Comparison of ENCODE assay signal across 8 mouse cellular contexts in the genomic region with DNA sequence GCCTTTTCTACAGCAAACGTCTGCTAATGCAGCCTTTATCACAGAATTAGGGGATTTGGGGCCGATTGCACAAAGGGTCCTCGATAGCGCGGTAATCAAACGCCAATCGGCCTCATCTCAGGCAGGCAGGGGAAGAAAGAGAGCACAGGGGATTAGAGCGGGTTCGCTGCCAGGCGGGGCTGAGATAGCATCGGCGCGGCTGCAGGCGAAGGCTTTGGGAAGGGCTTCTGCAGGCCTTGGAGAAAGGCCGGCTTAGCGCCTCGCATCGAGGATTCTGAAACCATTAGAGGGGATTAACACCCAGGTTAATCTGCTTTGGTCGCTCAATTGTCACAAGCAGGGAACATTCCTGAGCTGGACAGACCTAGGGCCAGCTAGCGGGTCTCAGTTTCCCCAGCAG. TPM values are rescaled to one million over a fixed set of nuclear protein-coding genes. Genes with fewer than 3 reads are reported as not detected.
A peak's percentile ranks its signal among the peaks of the same experiment; 100 is the strongest.
DNase-seq lines count a peak whose midpoint lies in the region; ATAC-seq and TF ChIP-seq lines count a peak whose summit lies in the region.

No protein-coding gene starts in this region.

- peaks cover 16% of the 10 kb centered on the region; the same call in 1 of the 2 replicates for H3K4me1 ChIP-seq in kidney, postnatal 0 days (replicated peaks; ENCODE audit: insufficient read depth, low read length)
- H3K4me1 ChIP-seq in forebrain, embryonic 12.5 days, result peaks cover 24% of the 10 kb centered on the region
- H3K4me1 ChIP-seq in liver, embryonic 11.5 days (replicated peaks; ENCODE audit: control insufficient read depth, insufficient read depth, low read length), result peaks cover 20% of the 10 kb centered on the region

- WGBS in kidney, postnatal 0 days, result 13% methylated on average over 20 of the region's 20 CpGs
- 3% methylated on average over 20 of the region's 20 CpGs for WGBS in forebrain, embryonic 12.5 days
- WGBS in liver, embryonic 11.5 days, result 14% methylated on average over 20 of the region's 20 CpGs

- no peak for DNase-seq in kidney, postnatal 0 days (ENCODE audit: low spot score)
- no peak for DNase-seq in kidney, postnatal 10 days
- no peak for DNase-seq in liver, embryonic 11.5 days (ENCODE audit: low spot score)
- DNase-seq in retina, postnatal 7 days (ENCODE audit: low read depth, low spot score), result peak; percentile 76
- DNase-seq in adipocyte (ENCODE audit: low spot score), result no peak
- no peak for DNase-seq in kidney, adult 9 months
- no peak for DNase-seq in testis, postnatal 14 days (ENCODE audit: low spot score)

- H3K9me3 ChIP-seq in kidney, postnatal 0 days (replicated peaks; ENCODE audit: low read length), result no peaks in the 10 kb centered on the region
- H3K9me3 ChIP-seq in forebrain, embryonic 12.5 days, result no peaks in the 10 kb centered on the region
- H3K9me3 ChIP-seq in liver, embryonic 11.5 days (ENCODE audit: control insufficient read depth, low read length), result no peaks in the 10 kb centered on the region

- peak overlapping the region; percentile 83; the same call in 1 of the 2 replicates for H3K4me2 ChIP-seq in kidney, postnatal 0 days (ENCODE audit: low read length)
- peak overlapping the region; percentile 96 for H3K4me2 ChIP-seq in forebrain, embryonic 12.5 days
- H3K4me2 ChIP-seq in liver, embryonic 11.5 days, result peak overlapping the region; percentile 98

- no peak overlapping the region for H3K27ac ChIP-seq in kidney, postnatal 0 days
- 0 out of 2 replicates have a peak overlapping the region, but pooled peaks have one; percentile 19 for H3K27ac ChIP-seq in forebrain, embryonic 12.5 days
- peak overlapping the region; percentile 94; the same call in 1 of the 2 replicates for H3K27ac ChIP-seq in liver, embryonic 11.5 days (ENCODE audit: low read depth, low read length)

- H3K9ac ChIP-seq in kidney, postnatal 0 days (ENCODE audit: low read depth, low read length), result peak overlapping the region; percentile 52; the same call in 1 of the 2 replicates
- H3K9ac ChIP-seq in forebrain, embryonic 12.5 days, result peak overlapping the region; percentile 67
- peak overlapping the region; percentile 30 for H3K9ac ChIP-seq in liver, embryonic 11.5 days (ENCODE audit: low read depth, low read length)

- no peak overlapping the region for H3K4me3 ChIP-seq in kidney, postnatal 0 days (replicated peaks; ENCODE audit: low read depth, low read length)
- H3K4me3 ChIP-seq in forebrain, embryonic 12.5 days (replicated peaks), result peak overlapping the region; percentile 14
- peak overlapping the region; percentile 88; the same call in 1 of the 2 replicates for H3K4me3 ChIP-seq in liver, embryonic 11.5 days (ENCODE audit: low read depth, low read length)

- no peak for TF ChIP-seq CTCF in kidney, postnatal 0 days (IDR thresholded peaks at IDR 0.05; ENCODE audit: low read depth)

- peaks cover 26% of the 10 kb centered on the region for H3K27me3 ChIP-seq in kidney, postnatal 0 days (ENCODE audit: insufficient read depth, low read length)
- H3K27me3 ChIP-seq in forebrain, embryonic 12.5 days, result peaks cover 46% of the 10 kb centered on the region
- peaks cover 24% of the 10 kb centered on the region for H3K27me3 ChIP-seq in liver, embryonic 11.5 days (replicated peaks; ENCODE audit: control insufficient read depth, insufficient read depth, low read length)

- ATAC-seq in kidney, postnatal 0 days (replicated peaks; ENCODE audit: low FRiP score, low read depth), result no peak
- ATAC-seq in forebrain, embryonic 12.5 days (ENCODE audit: low FRiP score), result no peak
- no peak for ATAC-seq in liver, embryonic 11.5 days (replicated peaks; ENCODE audit: low FRiP score)

- H3K36me3 ChIP-seq in kidney, postnatal 0 days (ENCODE audit: insufficient read depth, low read length), result 0 out of 2 replicates have a peak, but pooled peaks cover 6% of the 10 kb centered on the region
- peaks cover 14% of the 10 kb centered on the region for H3K36me3 ChIP-seq in forebrain, embryonic 12.5 days (replicated peaks)
- peaks cover 6% of the 10 kb centered on the region; the same call in 1 of the 2 replicates for H3K36me3 ChIP-seq in liver, embryonic 11.5 days (ENCODE audit: control insufficient read depth, insufficient read depth, low read length)

RNA-seq across cellular contexts. Expression of a gene that starts 5.7 kb away (rescaled TPM):
- 0.09 TPM in 1 of 2 replicates, not detected in the other for polyA plus RNA-seq in kidney, postnatal 0 days (2015; fragmentation: Nextera tagmentation; extraction: Ambion mirVana)
- 0.45 TPM in 1 of 2 replicates, not detected in the other for polyA plus RNA-seq in forebrain, embryonic 12.5 days (2016; fragmentation: Nextera tagmentation; extraction: Ambion mirVana)
- polyA plus RNA-seq in liver, embryonic 11.5 days (2014; fragmentation: Nextera tagmentation; extraction: Ambion mirVana), result 0.21 and 0.29 TPM in 2 replicates

RNA-seq across cellular contexts. Expression of a gene that starts 7.4 kb away (rescaled TPM):
- 116 and 123 TPM in 2 replicates for polyA plus RNA-seq in kidney, postnatal 0 days (2015; fragmentation: Nextera tagmentation; extraction: Ambion mirVana)
- polyA plus RNA-seq in forebrain, embryonic 12.5 days (2016; fragmentation: Nextera tagmentation; extraction: Ambion mirVana), result 108 and 109 TPM in 2 replicates
- 138 and 140 TPM in 2 replicates for polyA plus RNA-seq in liver, embryonic 11.5 days (2014; fragmentation: Nextera tagmentation; extraction: Ambion mirVana)

RNA-seq across cellular contexts. Expression of a gene that starts 9.4 kb away (rescaled TPM):
- polyA plus RNA-seq in kidney, postnatal 0 days (2015; fragmentation: Nextera tagmentation; extraction: Ambion mirVana), result 27.6 and 28.1 TPM in 2 replicates
- 54.2 and 55.4 TPM in 2 replicates for polyA plus RNA-seq in forebrain, embryonic 12.5 days (2016; fragmentation: Nextera tagmentation; extraction: Ambion mirVana)
- polyA plus RNA-seq in liver, embryonic 11.5 days (2014; fragmentation: Nextera tagmentation; extraction: Ambion mirVana), result 24.4 and 26.4 TPM in 2 replicates

RNA-seq across cellular contexts. Expression of a gene that starts 22.1 kb away (rescaled TPM):
- polyA plus RNA-seq in kidney, postnatal 0 days (2015; fragmentation: Nextera tagmentation; extraction: Ambion mirVana), result not detected in 2 replicates
- polyA plus RNA-seq in forebrain, embryonic 12.5 days (2016; fragmentation: Nextera tagmentation; extraction: Ambion mirVana), result not detected in 2 replicates
- 0.12 TPM in 1 of 2 replicates, not detected in the other for polyA plus RNA-seq in liver, embryonic 11.5 days (2014; fragmentation: Nextera tagmentation; extraction: Ambion mirVana)

RNA-seq across cellular contexts. Expression of a gene that starts 22.2 kb away (rescaled TPM):
- polyA plus RNA-seq in kidney, postnatal 0 days (2015; fragmentation: Nextera tagmentation; extraction: Ambion mirVana), result 57.8 and 65.4 TPM in 2 replicates
- polyA plus RNA-seq in forebrain, embryonic 12.5 days (2016; fragmentation: Nextera tagmentation; extraction: Ambion mirVana), result 97.9 and 106 TPM in 2 replicates
- polyA plus RNA-seq in liver, embryonic 11.5 days (2014; fragmentation: Nextera tagmentation; extraction: Ambion mirVana), result 47.9 and 52.9 TPM in 2 replicates
